Mouse (Mus musculus): ENCODE measurements around the gene Setd1b. TPM values are rescaled to one million over a fixed set of nuclear protein-coding genes. Genes with fewer than 3 reads are reported as not detected.

The Setd1b gene
- 12.9 and 13.0 TPM in 2 replicates for polyA plus RNA-seq (2016; fragmentation: Nextera tagmentation; extraction: Ambion mirVana)

DNA sequence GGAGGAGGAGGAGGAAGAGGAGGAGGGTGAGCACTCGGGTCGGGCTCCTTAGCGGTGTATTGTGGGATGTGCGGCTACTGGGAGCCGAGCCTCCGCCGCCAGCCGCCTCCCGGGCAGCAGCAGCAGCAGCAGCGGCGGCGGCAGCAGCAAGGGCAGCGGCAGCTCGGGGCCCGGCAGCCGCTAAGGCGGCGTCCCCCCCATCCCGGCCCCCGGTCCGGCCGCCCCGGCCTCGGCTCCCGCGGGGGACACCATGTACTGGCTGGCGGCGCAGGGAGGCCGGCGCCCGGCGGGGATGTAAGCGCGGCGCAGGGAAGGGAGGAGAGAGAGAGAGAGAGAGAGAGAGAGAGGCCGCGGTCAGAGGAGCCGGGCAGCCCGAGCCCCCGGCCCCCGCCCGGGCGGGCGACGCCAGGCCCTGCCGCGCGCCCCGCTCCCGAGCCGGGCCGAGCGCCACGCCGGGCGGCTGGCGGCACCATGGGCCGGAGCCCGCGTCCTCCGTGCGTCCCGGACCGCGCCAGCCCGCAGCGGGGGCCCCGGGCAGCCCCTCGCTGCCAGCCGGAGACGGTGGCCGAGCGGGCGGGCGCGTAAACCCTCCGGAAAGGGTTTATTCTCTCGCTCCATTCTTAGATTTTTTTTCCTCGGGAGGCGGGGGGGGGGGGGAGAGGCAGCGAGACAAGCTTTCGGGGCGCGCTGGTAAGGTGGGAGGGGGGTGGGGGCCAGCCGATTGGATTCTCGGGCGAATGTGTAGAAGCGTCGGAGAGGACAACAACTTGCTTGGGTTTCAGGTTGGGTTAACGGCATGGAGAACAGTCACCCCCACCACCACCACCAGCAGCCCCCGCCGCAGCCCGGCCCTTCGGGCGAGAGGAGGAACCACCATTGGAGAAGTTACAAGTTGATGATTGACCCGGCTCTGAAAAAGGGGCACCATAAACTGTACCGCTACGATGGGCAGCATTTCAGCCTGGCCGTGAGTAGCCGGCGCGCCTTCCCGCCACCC lies at the start of gene Setd1b:
Setd1b (plus strand) TSS at position 33 of the 997 bp plus-strand sequence.
- H3K27me3 ChIP-seq (replicated peaks) = no peaks in the 10 kb centered on the region
- no peaks in the 10 kb centered on the region for H3K9me3 ChIP-seq
- peak within 1 kb of the TSS; percentile 98 for H3K27ac ChIP-seq
- peak within 1 kb of the TSS; percentile 100 for H3K4me2 ChIP-seq (replicated peaks)
- H3K36me3 ChIP-seq = peaks cover 19% of the 10 kb centered on the region
- peaks cover 37% of the 10 kb centered on the region for H3K4me1 ChIP-seq
- peak within 1 kb of the TSS; percentile 100 for H3K9ac ChIP-seq
- 0 out of 2 replicates have a peak, but pooled peaks have one; percentile 3 for ATAC-seq (ENCODE audit: low FRiP score, low read depth)
- under 1% methylated on average over 73 of the region's 103 CpGs for WGBS
- peak within 1 kb of the TSS; percentile 99 for H3K4me3 ChIP-seq

DNA sequence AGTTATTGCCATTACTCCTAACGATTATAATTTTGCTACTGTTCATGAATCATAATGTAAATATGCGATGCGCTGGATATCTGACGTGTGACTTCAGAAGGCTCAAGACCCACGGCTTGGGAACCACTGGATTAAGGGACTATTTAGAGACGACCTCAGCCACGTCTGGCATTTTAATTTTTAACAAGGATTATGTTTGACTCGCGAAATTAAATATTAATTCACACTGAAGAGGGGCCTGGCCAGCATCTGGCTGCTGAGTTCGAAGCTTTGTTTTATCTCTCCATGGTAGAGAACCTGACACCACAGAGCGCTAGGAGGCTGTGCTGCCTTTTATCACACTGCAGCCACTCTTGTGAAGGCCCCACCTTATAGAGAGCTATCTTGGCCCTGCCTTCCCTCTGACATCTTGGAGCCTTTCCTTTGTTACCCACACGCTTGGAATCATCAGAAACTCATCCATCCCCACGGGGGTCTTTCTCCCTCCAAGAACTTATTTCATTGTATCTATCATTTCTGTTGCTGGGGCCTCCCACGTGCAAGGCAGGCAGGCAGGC lies 48.8 kb upstream of the Setd1b start:
- Histone ChIP-seq H3K27me3 (replicated peaks) (no peaks in the 10 kb centered on the region), H3K4me3 (no peak overlapping the region), H3K4me2 (replicated peaks) (no peak overlapping the region), H3K36me3 (no peaks in the 10 kb centered on the region), H3K27ac (no peak overlapping the region), H3K9ac (no peak overlapping the region), H3K9me3 (no peaks in the 10 kb centered on the region), H3K4me1 (no peaks in the 10 kb centered on the region; the same call in 1 of the 2 replicates)
- ATAC-seq (ENCODE audit: low FRiP score, low read depth) = no peak
- WGBS = 76% methylated on average over 14 of the region's 14 CpGs

DNA sequence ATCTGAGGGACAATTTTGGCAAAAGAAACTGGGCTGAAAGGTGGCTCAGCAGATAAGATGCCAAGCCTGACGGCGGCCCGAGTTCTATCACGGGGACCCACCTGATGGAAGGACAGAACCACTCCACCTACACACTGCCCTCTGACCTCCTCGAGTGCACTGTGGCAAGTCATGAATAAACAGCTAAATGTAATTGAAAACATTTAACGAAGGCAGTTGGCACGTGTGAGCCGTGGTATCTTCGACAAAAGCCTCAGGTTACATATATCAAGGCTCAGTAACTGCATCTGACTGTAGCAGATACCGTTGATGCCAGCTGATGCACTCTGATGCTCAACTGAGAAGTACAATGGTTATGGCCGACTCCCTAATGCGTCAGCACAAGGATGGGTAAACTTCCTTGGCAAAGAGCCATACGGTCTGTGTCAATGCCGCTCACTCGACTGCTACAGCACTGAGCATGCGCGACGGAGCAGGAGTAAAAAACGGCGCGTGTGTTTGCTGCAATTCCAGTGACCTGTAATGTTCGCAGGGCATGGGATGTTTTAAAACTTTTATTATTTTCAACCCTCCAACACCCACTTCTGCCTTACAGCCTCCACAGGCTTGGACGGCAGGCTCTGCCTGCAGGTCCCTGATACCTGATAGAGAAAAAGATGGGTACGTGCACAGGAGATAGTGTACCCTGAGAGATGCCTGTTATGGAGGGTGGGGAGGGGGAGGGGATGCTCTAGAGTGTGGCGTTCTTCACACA lies 47.6 kb upstream of the Setd1b start:
- WGBS = 80% methylated on average over 25 of the region's 25 CpGs
- no peak for ATAC-seq (ENCODE audit: low FRiP score, low read depth)

DNA sequence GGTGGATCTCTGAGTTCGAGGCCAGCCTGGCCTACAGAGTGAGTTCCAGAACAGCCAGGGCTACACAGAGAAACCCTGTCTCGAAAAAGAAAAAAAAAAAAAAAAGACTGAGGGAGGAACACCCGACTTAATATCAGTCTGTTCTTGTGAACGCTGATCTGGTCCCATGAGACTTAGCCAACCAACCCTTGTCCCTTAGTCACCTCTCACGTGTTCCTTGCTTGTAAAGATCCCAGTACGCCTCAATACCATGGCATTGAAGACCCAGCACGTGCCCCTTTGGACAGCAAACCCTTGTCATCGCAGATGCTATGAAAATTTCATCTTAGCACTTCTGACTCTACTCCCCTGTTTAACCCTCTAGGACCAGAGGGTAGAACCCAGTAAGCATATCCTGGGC lies 45.7 kb upstream of the Setd1b start:
- no peaks in the 10 kb centered on the region for H3K36me3 ChIP-seq
- no peak overlapping the region for H3K27ac ChIP-seq
- no peaks in the 10 kb centered on the region for H3K9me3 ChIP-seq
- ATAC-seq (ENCODE audit: low FRiP score, low read depth) = no peak
- no peak overlapping the region for H3K4me3 ChIP-seq
- no peak overlapping the region for H3K4me2 ChIP-seq (replicated peaks)
- no peak overlapping the region for H3K9ac ChIP-seq
- H3K27me3 ChIP-seq (replicated peaks) = no peaks in the 10 kb centered on the region
- H3K4me1 ChIP-seq = no peaks in the 10 kb centered on the region; the same call in 1 of the 2 replicates
- 89% methylated on average over 8 of the region's 8 CpGs for WGBS

More for the DNA sequence above, 47.6 kb upstream of the Setd1b start:
- no peak overlapping the region for H3K4me2 ChIP-seq (replicated peaks)
- H3K36me3 ChIP-seq = no peaks in the 10 kb centered on the region
- H3K9me3 ChIP-seq = no peaks in the 10 kb centered on the region
- no peaks in the 10 kb centered on the region for H3K27me3 ChIP-seq (replicated peaks)
- H3K27ac ChIP-seq = no peak overlapping the region
- no peak overlapping the region for H3K9ac ChIP-seq
- no peak overlapping the region for H3K4me3 ChIP-seq
- no peaks in the 10 kb centered on the region; the same call in 1 of the 2 replicates for H3K4me1 ChIP-seq

DNA sequence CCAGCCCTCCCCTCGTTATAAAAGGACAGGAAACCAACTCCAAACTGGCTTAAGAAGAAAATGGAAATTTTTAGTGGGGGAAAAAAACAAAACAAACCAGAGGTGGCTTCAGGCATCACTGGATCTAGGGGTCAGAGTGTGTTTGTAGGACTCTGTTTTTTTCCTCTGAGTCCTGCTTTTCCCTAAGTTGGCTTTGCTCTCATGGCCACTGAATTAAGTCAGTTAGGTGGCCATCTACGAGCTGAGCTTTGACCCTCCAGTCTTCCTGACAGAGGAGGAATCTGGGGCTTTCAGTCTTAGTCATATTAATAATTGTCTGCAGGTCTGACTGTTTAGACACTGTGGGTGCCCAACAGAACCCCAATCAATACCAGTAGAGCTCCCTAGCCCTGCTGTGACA lies 43.5 kb upstream of the Setd1b start:
- no peaks in the 10 kb centered on the region for H3K27me3 ChIP-seq (replicated peaks)

DNA sequence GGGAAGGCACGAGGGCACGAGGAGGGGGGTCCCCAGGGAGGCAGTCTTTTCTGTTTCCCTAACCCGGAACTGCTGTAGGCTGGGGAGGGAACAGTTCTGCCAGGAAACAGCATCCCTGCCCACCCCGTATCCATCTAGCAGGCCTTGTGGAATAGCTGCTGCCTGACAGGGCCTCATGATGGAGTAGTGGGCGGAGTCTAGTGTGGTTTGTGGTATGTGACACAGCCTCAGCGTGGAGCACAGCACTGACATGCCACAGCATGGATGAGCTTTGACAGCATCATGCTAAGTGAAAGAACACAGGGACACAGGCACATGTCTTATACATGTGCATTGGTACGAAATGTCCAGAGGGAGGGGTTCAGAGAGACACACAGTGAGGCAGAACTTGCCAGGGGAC lies 39.6 kb upstream of the Setd1b start:
- ATAC-seq (ENCODE audit: low FRiP score, low read depth) = no peak
- 64% methylated on average over 7 of the region's 7 CpGs for WGBS
- no peak overlapping the region for H3K27ac ChIP-seq

More for the DNA sequence above, 43.5 kb upstream of the Setd1b start:
- no peak for ATAC-seq (ENCODE audit: low FRiP score, low read depth)
- no peak overlapping the region for H3K9ac ChIP-seq
- no peaks in the 10 kb centered on the region; the same call in 1 of the 2 replicates for H3K4me1 ChIP-seq
- no peak overlapping the region for H3K4me2 ChIP-seq (replicated peaks)
- no peaks in the 10 kb centered on the region for H3K9me3 ChIP-seq
- H3K36me3 ChIP-seq = no peaks in the 10 kb centered on the region
- H3K27ac ChIP-seq = no peak overlapping the region
- no peak overlapping the region for H3K4me3 ChIP-seq
- WGBS = 78% methylated on average over 2 of the region's 2 CpGs

DNA sequence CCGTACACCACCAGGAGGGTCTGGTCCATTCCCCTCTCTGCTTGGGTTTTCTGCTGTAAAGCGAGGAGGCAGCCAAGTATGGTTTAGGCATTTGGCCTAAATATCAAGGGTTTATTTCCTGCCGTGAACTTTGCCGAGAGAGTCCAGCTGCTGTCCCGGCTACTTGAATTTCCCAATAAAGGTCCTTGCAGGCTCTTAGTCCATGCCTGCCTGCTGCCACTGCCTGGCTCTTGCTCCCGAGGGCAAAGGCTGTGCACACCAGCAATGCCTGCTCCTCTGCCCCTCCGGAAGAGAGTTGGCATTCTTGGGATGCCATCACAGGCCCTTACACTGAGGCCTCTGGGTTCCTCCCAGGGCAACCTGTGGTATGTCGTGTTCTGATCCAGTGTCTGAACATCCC lies 38.4 kb upstream of the Setd1b start:
- 90% methylated on average over 8 of the region's 8 CpGs for WGBS
- Histone ChIP-seq H3K4me1 (no peaks in the 10 kb centered on the region), H3K4me3 (no peak overlapping the region), H3K9me3 (no peaks in the 10 kb centered on the region), H3K4me2 (replicated peaks) (no peak overlapping the region), H3K36me3 (no peaks in the 10 kb centered on the region), H3K9ac (no peak overlapping the region), H3K27me3 (replicated peaks) (no peaks in the 10 kb centered on the region), H3K27ac (no peak overlapping the region)
- no peak for ATAC-seq (ENCODE audit: low FRiP score, low read depth)

More for the DNA sequence above, 39.6 kb upstream of the Setd1b start:
- no peak overlapping the region for H3K4me3 ChIP-seq
- no peaks in the 10 kb centered on the region for H3K27me3 ChIP-seq (replicated peaks)
- no peaks in the 10 kb centered on the region for H3K9me3 ChIP-seq
- no peaks in the 10 kb centered on the region for H3K36me3 ChIP-seq
- H3K4me2 ChIP-seq (replicated peaks) = no peak overlapping the region
- H3K4me1 ChIP-seq = no peaks in the 10 kb centered on the region
- no peak overlapping the region for H3K9ac ChIP-seq

DNA sequence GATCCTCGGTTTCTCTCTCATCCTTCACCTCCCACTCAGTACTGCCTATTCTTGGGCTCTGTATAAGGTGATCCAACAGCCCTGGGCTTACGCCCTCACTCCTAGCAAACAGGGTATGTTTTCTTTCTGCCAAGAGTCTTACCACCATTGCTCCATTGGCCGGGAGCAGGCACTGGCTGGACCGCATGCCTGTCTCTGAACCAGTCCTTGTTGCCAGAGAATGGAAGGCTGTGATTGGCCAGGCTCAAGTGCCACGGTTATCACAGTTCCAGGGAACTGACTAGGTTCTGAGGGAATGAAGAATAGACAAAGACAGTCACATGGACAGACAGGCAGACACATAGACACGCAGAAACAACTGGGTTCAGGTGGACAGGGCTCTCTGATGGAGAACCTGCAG lies 37.2 kb upstream of the Setd1b start:
- Histone ChIP-seq H3K27ac (no peak overlapping the region), H3K9ac (no peak overlapping the region), H3K4me2 (replicated peaks) (no peak overlapping the region), H3K27me3 (replicated peaks) (no peaks in the 10 kb centered on the region), H3K4me1 (peaks cover 10% of the 10 kb centered on the region), H3K36me3 (no peaks in the 10 kb centered on the region), H3K9me3 (no peaks in the 10 kb centered on the region), H3K4me3 (no peak overlapping the region)
- 85% methylated on average over 6 of the region's 6 CpGs for whole genome bisulfite sequencing
- ATAC-seq (ENCODE audit: low FRiP score, low read depth) = no peak

DNA sequence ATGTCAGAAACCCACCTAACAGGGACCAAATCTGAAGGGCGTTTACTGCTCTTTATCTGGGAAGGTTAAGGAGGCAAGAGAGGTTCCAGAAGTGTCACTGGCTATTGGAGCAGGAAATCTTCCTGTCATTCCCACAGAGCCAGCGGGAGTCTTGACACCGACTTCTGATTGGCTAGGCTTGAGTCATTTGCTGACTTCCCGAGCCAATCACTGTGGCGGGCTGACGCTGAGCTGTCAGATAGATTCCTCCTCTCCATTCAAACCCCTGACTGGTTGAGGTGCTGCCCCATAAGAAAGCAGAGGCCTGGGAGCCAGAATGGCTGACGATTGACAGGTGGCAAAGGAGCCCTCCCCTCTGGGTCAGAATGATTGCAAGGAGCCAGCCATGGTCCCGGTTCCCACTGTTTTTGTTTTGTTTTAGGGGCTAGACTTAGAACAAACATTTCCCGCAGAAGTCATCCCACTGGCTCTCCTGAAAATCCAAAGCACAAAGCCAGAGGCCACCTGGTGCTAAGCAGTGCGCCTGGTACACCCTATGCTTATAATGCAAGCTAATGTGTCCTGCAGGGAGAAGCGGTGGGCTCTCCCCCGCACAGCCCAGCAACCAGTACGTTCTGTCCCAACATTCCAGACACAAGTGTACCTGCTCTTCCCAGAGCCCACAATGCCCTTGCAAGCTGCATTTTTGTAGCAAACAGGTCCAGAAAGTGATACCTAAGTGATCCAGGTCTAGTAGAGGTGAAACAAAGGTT lies 32.4 kb upstream of the Setd1b start:
- 33% methylated on average over 13 of the region's 13 CpGs for WGBS
- ATAC-seq (ENCODE audit: low FRiP score, low read depth) = peak; percentile 50; the same call in 1 of the 2 replicates
- no peak overlapping the region for H3K4me3 ChIP-seq
- no peaks in the 10 kb centered on the region for H3K9me3 ChIP-seq
- no peak overlapping the region for H3K9ac ChIP-seq
- H3K27ac ChIP-seq = peak overlapping the region; percentile 33; the same call in 1 of the 2 replicates
- H3K4me2 ChIP-seq (replicated peaks) = peak overlapping the region; percentile 36
- no peaks in the 10 kb centered on the region for H3K36me3 ChIP-seq
- peaks cover 24% of the 10 kb centered on the region for H3K4me1 ChIP-seq
- H3K27me3 ChIP-seq (replicated peaks) = no peaks in the 10 kb centered on the region

DNA sequence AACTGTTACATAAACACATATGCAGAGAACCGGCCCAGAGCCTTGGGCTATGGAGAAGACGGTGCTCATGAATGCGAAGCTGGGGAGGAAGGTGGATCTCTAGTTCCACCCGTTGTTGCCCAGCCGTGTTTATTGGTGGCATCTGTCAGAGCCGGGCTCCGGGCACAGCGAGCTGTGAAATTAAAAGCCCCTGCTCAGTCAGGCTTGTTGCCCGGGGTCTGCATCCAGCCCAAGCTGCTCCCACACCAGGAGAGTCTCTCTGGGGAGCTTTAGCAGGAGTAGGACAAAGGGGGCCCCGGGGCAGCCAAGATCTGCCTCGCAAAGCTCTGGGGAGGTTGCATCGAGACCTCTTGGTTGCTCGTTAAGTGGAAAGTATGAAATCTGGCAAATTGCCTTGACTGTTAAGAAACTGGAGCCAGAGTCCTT lies 31.7 kb upstream of the Setd1b start:
- 0 out of 2 replicates have a peak, but pooled peaks have one; percentile 37 for ATAC-seq (ENCODE audit: low FRiP score, low read depth)
- WGBS = 57% methylated on average over 13 of the region's 13 CpGs
- no peak overlapping the region for H3K4me3 ChIP-seq
- no peaks in the 10 kb centered on the region for H3K27me3 ChIP-seq (replicated peaks)
- peaks cover 24% of the 10 kb centered on the region for H3K4me1 ChIP-seq
- H3K27ac ChIP-seq = peak overlapping the region; percentile 33; the same call in 1 of the 2 replicates
- H3K36me3 ChIP-seq = no peaks in the 10 kb centered on the region
- H3K9me3 ChIP-seq = no peaks in the 10 kb centered on the region
- H3K4me2 ChIP-seq (replicated peaks) = 0 out of 2 replicates have a peak overlapping the region, but pooled peaks have one; percentile 18
- H3K9ac ChIP-seq = no peak overlapping the region

DNA sequence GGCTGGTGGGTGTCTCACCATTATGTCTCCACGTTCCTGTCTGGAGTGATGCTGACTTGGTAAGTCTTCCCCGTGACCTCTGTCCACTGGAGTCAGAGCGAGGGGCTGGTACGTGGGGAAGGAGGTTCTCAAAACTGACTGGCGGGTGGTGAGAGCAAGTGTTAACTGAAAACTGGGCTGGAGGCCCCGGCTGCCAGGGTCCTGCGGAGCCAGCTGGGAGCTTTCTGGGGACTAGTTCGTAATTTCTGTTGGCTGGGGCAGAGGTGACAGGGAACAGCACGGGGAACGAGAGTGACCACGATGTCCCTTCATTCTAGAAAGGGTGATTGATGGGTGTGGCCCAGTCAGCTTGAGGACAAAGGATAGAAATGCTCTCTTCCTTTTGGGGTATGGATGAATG lies 27.9 kb upstream of the Setd1b start:
- no peak overlapping the region for H3K9ac ChIP-seq
- H3K9me3 ChIP-seq = no peaks in the 10 kb centered on the region
- no peaks in the 10 kb centered on the region for H3K27me3 ChIP-seq (replicated peaks)
- H3K4me1 ChIP-seq = peaks cover 21% of the 10 kb centered on the region
- no peak overlapping the region for H3K27ac ChIP-seq
- H3K4me2 ChIP-seq (replicated peaks) = no peak overlapping the region
- 36% methylated on average over 11 of the region's 11 CpGs for WGBS
- 0 out of 2 replicates have a peak, but pooled peaks cover 6% of the 10 kb centered on the region for H3K36me3 ChIP-seq
- no peak overlapping the region for H3K4me3 ChIP-seq
- ATAC-seq (ENCODE audit: low FRiP score, low read depth) = no peak
